Mouse (Mus musculus) heart, postnatal 4 days (tissue): ENCODE data around the gene Ppbp. TPM values are rescaled to one million over a fixed set of nuclear protein-coding genes. Genes with fewer than 3 reads are reported as not detected.
"Not testable (repeated sequence)": the region's sequence is repeated elsewhere in the genome, so short reads cannot be mapped to it uniquely, and the experiment has no call there.

Experiments
- DNase-seq: peaks from one replicate; pipeline ENCODE4 v3.0.0; 2021
- microRNA-seq, 2 experiments: library from miRNA; unstranded; fragments of <30 nt; microRNA quantifications; one replicate each; pipeline ENCODE4 v1.2.0; 2021 to 2022
- total RNA-seq, 2 experiments: library from RNA; stranded (reverse); gene quantifications; 2 replicates each; pipeline ENCODE4 v1.2.3; 2021

Gene Ppbp
- total RNA-seq, 2 experiments from 2014 or later = 1.7 to 2.9 TPM

DNA sequence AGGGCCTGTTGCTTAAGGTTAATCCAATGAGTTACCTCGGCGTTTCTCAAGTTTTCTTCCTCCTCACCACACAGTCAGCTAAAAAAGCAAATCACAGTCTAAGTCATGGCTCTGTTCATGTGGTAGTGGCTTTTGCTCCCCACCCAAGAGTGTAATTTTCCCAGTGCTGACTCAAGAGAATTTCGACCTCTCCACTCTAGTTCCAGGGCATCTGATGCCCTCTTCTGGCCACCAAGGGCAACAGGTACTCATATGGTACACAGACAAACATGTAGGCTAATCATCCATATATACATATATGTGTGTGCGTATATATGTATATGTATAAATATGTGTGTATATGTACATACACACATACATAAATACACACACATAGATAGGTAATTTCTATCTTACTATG, 19.8 kb downstream of the Ppbp start:
- DNase-seq = no peak

DNA sequence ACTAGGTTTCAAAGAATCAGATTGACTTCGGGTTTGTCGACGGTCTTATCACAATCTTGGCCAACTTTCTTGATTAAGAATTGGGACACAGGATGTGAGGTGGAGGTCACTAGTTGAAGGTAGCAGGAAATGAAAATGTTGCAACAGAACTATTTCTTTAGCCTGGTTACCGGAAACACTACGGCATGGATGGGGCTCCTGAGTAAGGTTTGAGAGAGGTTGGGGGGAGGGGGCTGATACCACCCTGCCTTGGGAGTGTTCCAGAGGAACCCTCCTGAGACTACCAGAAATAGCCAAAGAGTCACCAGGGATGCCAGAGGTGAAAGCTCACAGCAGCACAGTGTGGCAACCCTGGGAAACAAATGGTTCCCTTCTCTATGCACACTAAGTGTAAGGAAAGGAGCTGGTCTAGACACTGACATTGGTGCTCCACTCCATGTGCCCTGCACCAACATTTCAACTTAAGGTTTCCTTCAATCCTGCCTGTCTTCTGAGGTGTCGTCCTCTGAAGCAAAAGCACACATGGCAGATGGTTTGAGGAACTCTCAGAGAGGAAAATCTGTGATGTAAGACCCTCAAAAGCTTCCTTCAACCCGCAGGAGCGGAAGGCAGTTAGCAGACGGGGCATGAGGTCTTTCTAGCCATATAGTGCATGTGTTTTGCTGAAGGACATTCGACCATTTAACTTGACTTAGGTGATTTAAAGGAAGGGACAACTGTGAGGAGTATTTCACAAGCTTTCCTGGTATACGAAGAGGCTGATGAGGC, 21.2 kb downstream of the Ppbp start:
- DNase-seq = no peak

GRCm38 (mm10) chr5:90790074-90790502, 21.8 kb downstream of the Ppbp start:
- no peak for DNase-seq

DNA sequence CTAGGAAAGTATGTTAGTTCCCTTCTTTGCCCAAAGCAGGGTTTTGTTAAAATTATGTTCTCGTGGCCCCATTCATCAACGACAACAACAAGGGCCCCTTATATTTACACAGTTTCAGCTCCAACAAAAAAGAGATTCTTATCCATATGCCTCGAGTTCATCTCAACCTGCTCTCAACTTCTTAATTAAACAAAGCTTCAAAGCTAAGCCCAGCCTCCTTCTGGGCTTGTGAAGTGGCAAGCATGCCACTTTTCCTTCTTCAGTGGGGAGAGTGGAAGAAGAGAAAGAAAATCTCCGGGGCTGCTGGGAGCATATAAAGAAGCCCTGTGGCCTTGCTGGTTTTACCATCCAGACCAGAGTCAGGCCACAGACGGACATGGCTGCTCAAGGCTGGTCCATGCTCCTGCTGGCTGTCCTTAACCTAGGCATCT, 25.9 kb downstream of the Ppbp start, which contains the start of gene Cxcl15:
Gene Cxcl15 (plus strand): TSS at position 340 of the 431 bp plus-strand sequence.
- no peak for DNase-seq

GRCm38 (mm10) chr5:90795392-90795791, 27.1 kb downstream of the Ppbp start:
- DNase-seq = not testable (repeated sequence)

- no peak for DNase-seq
Observed at GRCm38 (mm10) chr5:90804574-90804973, 36.3 kb downstream of the Ppbp start.

DNA sequence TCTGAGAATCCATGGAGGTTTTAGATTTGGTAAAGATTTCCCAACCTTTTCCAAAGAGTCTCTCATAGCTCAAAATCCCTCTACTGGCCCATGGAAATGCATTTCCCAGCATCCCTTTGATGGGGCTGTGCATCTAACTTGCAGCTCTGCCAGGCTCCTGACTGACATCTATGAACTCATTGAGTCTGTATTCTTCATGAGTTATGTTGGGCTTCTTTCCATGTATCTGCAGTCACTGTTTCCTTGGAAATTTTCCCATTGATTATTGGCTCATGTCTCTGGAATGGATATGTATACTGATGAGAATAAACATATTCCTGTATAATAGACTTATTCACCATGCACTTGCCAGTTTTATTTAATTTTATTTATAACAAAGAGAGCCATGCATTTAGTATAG, 37.7 kb downstream of the Ppbp start:
- DNase-seq = no peak

- DNase-seq = no peak
Observed at GRCm38 (mm10) chr5:90807176-90807950, 39.0 kb downstream of the Ppbp start.

Small RNAs within 50 kb of the gene (microRNA-seq; reads per million reads assigned to microRNA genes)
- gene Gm24322 = 0 reads per million in 2 experiments

Other genes starting within 250 kb of the Ppbp start
- gene Afm, start 249.6 kb upstream of the Ppbp start, total RNA-seq = not detected
- gene 5830473C10Rik, start 207.4 kb upstream of the Ppbp start, total RNA-seq = not detected
- under 1 TPM; 0.17 to 0.23 TPM for gene Rassf6, start 127.9 kb upstream of the Ppbp start, total RNA-seq
- not detected for gene Cxcl5, start 9.2 kb upstream of the Ppbp start, total RNA-seq
- gene Pf4, start 3.9 kb downstream of the Ppbp start, total RNA-seq = 10 to 100 TPM; 21.6 to 22.8 TPM
- not detected for gene Cxcl3, start 17.6 kb downstream of the Ppbp start, total RNA-seq
- gene Cxcl15, start 26.0 kb downstream of the Ppbp start, total RNA-seq = not detected
- gene Cxcl1, start 122.7 kb downstream of the Ppbp start, total RNA-seq = under 1 TPM; 0.45 to 0.72 TPM
- not detected for gene Cxcl2, start 135.4 kb downstream of the Ppbp start, total RNA-seq
- gene Mthfd2l, start 162.6 kb downstream of the Ppbp start, total RNA-seq = 10 to 100 TPM; 17.6 to 19.2 TPM